8 mouse cellular contexts compared by ENCODE assay signal in genomic region chr5:140611021-140611583, GRCm38 (mm10). TPM values are rescaled to one million over a fixed set of nuclear protein-coding genes. Genes with fewer than 3 reads are reported as not detected.
DNase-seq lines count a peak whose midpoint lies in the region; ATAC-seq and TF ChIP-seq lines count a peak whose summit lies in the region.

No protein-coding gene starts in this region.

- no peaks in the 10 kb centered on the region for H3K9me3 ChIP-seq in forebrain, embryonic 16.5 days (ENCODE audit: control insufficient read depth, low read length)
- no peaks in the 10 kb centered on the region for H3K9me3 ChIP-seq in hindbrain, embryonic 11.5 days (ENCODE audit: control insufficient read depth, low read length)
- H3K9me3 ChIP-seq in limb, embryonic 11.5 days (ENCODE audit: control insufficient read depth, low read length), result no peaks in the 10 kb centered on the region
- H3K9me3 ChIP-seq in midbrain, embryonic 11.5 days (ENCODE audit: control insufficient read depth, low read length), result no peaks in the 10 kb centered on the region

- peak overlapping the region; percentile 64 for H3K9ac ChIP-seq in forebrain, embryonic 16.5 days (replicated peaks; ENCODE audit: low read depth, low read length)
- peak overlapping the region; percentile 80 for H3K9ac ChIP-seq in hindbrain, embryonic 11.5 days (ENCODE audit: low read depth, low read length)
- H3K9ac ChIP-seq in limb, embryonic 11.5 days (ENCODE audit: low read length), result peak overlapping the region; percentile 49
- H3K9ac ChIP-seq in midbrain, embryonic 11.5 days (ENCODE audit: low read length), result peak overlapping the region; percentile 94

- no peak for TF ChIP-seq POLR2A in small intestine, adult 2 months (IDR thresholded peaks at IDR 0.05; ENCODE audit: low read depth, low read length)

- peak overlapping the region; percentile 56 for H3K4me3 ChIP-seq in brown adipose tissue, adult 24 weeks (ENCODE audit: insufficient read depth, low read depth, low read length)
- H3K4me3 ChIP-seq in forebrain, embryonic 16.5 days (replicated peaks; ENCODE audit: low read length), result peak overlapping the region; percentile 38
- H3K4me3 ChIP-seq in hindbrain, embryonic 11.5 days (ENCODE audit: low read depth, low read length), result peak overlapping the region; percentile 56
- H3K4me3 ChIP-seq in limb, embryonic 11.5 days (ENCODE audit: low read depth, low read length), result peak overlapping the region; percentile 20
- peak overlapping the region; percentile 75 for H3K4me3 ChIP-seq in midbrain, embryonic 11.5 days (ENCODE audit: low read depth, low read length)
- H3K4me3 ChIP-seq in small intestine, adult 2 months (ENCODE audit: low read depth, low read length), result peak overlapping the region; percentile 77

- ATAC-seq in CD4-positive, CD25-positive, alpha-beta regulatory T cell, adult 4 months, result no peak
- peak; percentile 36 for ATAC-seq in forebrain, embryonic 16.5 days
- ATAC-seq in hindbrain, embryonic 11.5 days (ENCODE audit: low FRiP score), result peak; percentile 61
- ATAC-seq in limb, embryonic 11.5 days (ENCODE audit: insufficient number of reproducible peaks, low FRiP score, low TSS enrichment, low read depth), result no peak
- peak; percentile 74 for ATAC-seq in midbrain, embryonic 11.5 days (ENCODE audit: low FRiP score)

- peak overlapping the region; percentile 94 for H3K4me2 ChIP-seq in forebrain, embryonic 16.5 days (ENCODE audit: low read length)
- peak overlapping the region; percentile 83 for H3K4me2 ChIP-seq in hindbrain, embryonic 11.5 days (replicated peaks; ENCODE audit: low read depth, low read length)
- H3K4me2 ChIP-seq in limb, embryonic 11.5 days (ENCODE audit: low read depth, severe bottlenecking), result peak overlapping the region; percentile 50
- H3K4me2 ChIP-seq in midbrain, embryonic 11.5 days, result peak overlapping the region; percentile 47

- peaks cover 15% of the 10 kb centered on the region; the same call in 1 of the 2 replicates for H3K4me1 ChIP-seq in brown adipose tissue, adult 24 weeks (ENCODE audit: control insufficient read depth, insufficient read depth, insufficient read length, low read length)
- peaks cover 50% of the 10 kb centered on the region for H3K4me1 ChIP-seq in forebrain, embryonic 16.5 days (replicated peaks; ENCODE audit: control insufficient read depth, insufficient read depth, low read length)
- H3K4me1 ChIP-seq in hindbrain, embryonic 11.5 days (replicated peaks; ENCODE audit: control insufficient read depth, insufficient read depth, low read length), result peaks cover 29% of the 10 kb centered on the region
- H3K4me1 ChIP-seq in limb, embryonic 11.5 days (ENCODE audit: control insufficient read depth, insufficient read depth, low read length), result peaks cover 38% of the 10 kb centered on the region
- H3K4me1 ChIP-seq in midbrain, embryonic 11.5 days (ENCODE audit: control insufficient read depth, insufficient read depth, low read length), result peaks cover 46% of the 10 kb centered on the region
- H3K4me1 ChIP-seq in small intestine, adult 2 months (ENCODE audit: control insufficient read depth, insufficient read depth, insufficient read length, low read length), result peaks cover 37% of the 10 kb centered on the region

- H3K27ac ChIP-seq in brown adipose tissue, adult 24 weeks (replicated peaks; ENCODE audit: low read depth, low read length), result peak overlapping the region; percentile 90
- H3K27ac ChIP-seq in forebrain, embryonic 16.5 days (ENCODE audit: low read length), result peak overlapping the region; percentile 91
- H3K27ac ChIP-seq in hindbrain, embryonic 11.5 days (ENCODE audit: low read depth, low read length), result peak overlapping the region; percentile 98
- H3K27ac ChIP-seq in limb, embryonic 11.5 days (replicated peaks; ENCODE audit: low read depth, low read length), result no peak overlapping the region; the same call in 1 of the 2 replicates
- peak overlapping the region; percentile 98 for H3K27ac ChIP-seq in midbrain, embryonic 11.5 days (ENCODE audit: low read depth, low read length)
- peak overlapping the region; percentile 78 for H3K27ac ChIP-seq in small intestine, adult 2 months (ENCODE audit: insufficient read depth, low read depth, low read length)

- no peak for TF ChIP-seq CTCF in small intestine, adult 2 months (IDR thresholded peaks at IDR 0.05; ENCODE audit: extremely low read depth, insufficient read length, insufficient replicate concordance, low read depth, low read length)

- DNase-seq in CD4-positive, CD25-positive, alpha-beta regulatory T cell, adult 2 months (ENCODE audit: low read depth, low spot score), result peak; percentile 45
- peak; percentile 89 for DNase-seq in hindbrain, embryonic 11.5 days (ENCODE audit: low spot score)
- peak; percentile 62 for DNase-seq in limb, embryonic 11.5 days (ENCODE audit: low spot score)
- peak; percentile 98 for DNase-seq in midbrain, embryonic 11.5 days (ENCODE audit: low spot score, missing footprints)

- H3K27me3 ChIP-seq in forebrain, embryonic 16.5 days (replicated peaks; ENCODE audit: control insufficient read depth, insufficient read depth, low read length), result peaks cover 2% of the 10 kb centered on the region; the same call in 1 of the 2 replicates
- peaks cover 3% of the 10 kb centered on the region; the same call in 1 of the 2 replicates for H3K27me3 ChIP-seq in hindbrain, embryonic 11.5 days (ENCODE audit: control insufficient read depth, insufficient read depth, low read length)
- peaks cover 47% of the 10 kb centered on the region for H3K27me3 ChIP-seq in limb, embryonic 11.5 days (ENCODE audit: control insufficient read depth, insufficient read depth, low read length)
- H3K27me3 ChIP-seq in midbrain, embryonic 11.5 days (ENCODE audit: control insufficient read depth, insufficient read depth, low read length), result peaks cover 3% of the 10 kb centered on the region; the same call in 1 of the 2 replicates
- H3K27me3 ChIP-seq in small intestine, adult 2 months (ENCODE audit: control insufficient read depth, insufficient read depth, low read length), result peaks cover 8% of the 10 kb centered on the region; the same call in 1 of the 2 replicates

- WGBS in forebrain, embryonic 16.5 days, result 1% methylated on average over 21 of the region's 21 CpGs
- WGBS in hindbrain, embryonic 11.5 days, result 9% methylated on average over 21 of the region's 21 CpGs
- 11% methylated on average over 21 of the region's 21 CpGs for WGBS in limb, embryonic 11.5 days
- 4% methylated on average over 21 of the region's 21 CpGs for WGBS in midbrain, embryonic 11.5 days
- 8% methylated on average over 21 of the region's 21 CpGs for WGBS in small intestine, adult 2 months

- H3K36me3 ChIP-seq in forebrain, embryonic 16.5 days (ENCODE audit: control insufficient read depth, insufficient read depth), result no peaks in the 10 kb centered on the region
- peaks cover 15% of the 10 kb centered on the region for H3K36me3 ChIP-seq in hindbrain, embryonic 11.5 days (ENCODE audit: control insufficient read depth, insufficient read depth, low read length)
- 0 out of 2 replicates have a peak, but pooled peaks cover 2% of the 10 kb centered on the region for H3K36me3 ChIP-seq in limb, embryonic 11.5 days (ENCODE audit: control insufficient read depth, insufficient read depth, low read length)
- H3K36me3 ChIP-seq in midbrain, embryonic 11.5 days (ENCODE audit: control insufficient read depth, insufficient read depth, low read length), result peaks cover 20% of the 10 kb centered on the region
- H3K36me3 ChIP-seq in small intestine, adult 2 months (ENCODE audit: control insufficient read depth, insufficient read depth, low read length), result peaks cover 7% of the 10 kb centered on the region; the same call in 1 of the 2 replicates

RNA-seq across cellular contexts. Expression of gene Lfng, which starts 4.0 kb away (rescaled TPM):
- 10 to 100 TPM; 24.2 to 26.2 TPM for polyA plus RNA-seq in CD4-positive, CD25-positive, alpha-beta regulatory T cell, adult 4 months (2017; shearing (Covaris generic))
- polyA plus RNA-seq in brown adipose tissue, adult 24 weeks (2012; ENCODE audit: insufficient read depth, insufficient read length, missing spikeins), result 4.6 and 29.0 TPM in 2 replicates
- polyA plus RNA-seq in forebrain, embryonic 16.5 days (2015; fragmentation: Nextera tagmentation; extraction: Ambion mirVana), result 23.3 and 25.6 TPM in 2 replicates
- polyA plus RNA-seq in hindbrain, embryonic 11.5 days (2014; fragmentation: Nextera tagmentation; extraction: Ambion mirVana), result 34.1 and 38.8 TPM in 2 replicates
- polyA plus RNA-seq in limb, embryonic 11.5 days (2014; fragmentation: Nextera tagmentation; extraction: Ambion mirVana), result 9.0 and 10.8 TPM in 2 replicates
- polyA plus RNA-seq in midbrain, embryonic 11.5 days (2014; fragmentation: Nextera tagmentation; extraction: Ambion mirVana), result 38.3 and 40.5 TPM in 2 replicates
- polyA plus RNA-seq in small intestine, adult 2 months (2012; rRNA removed), result 25.6 and 29.9 TPM in 2 replicates

RNA-seq across cellular contexts. Expression of gene Ttyh3, which starts 37.7 kb away (rescaled TPM):
- 1 to 10 TPM; 4.9 to 6.7 TPM for polyA plus RNA-seq in CD4-positive, CD25-positive, alpha-beta regulatory T cell, adult 4 months (2017; shearing (Covaris generic))
- polyA plus RNA-seq in brown adipose tissue, adult 24 weeks (2012; ENCODE audit: insufficient read depth, insufficient read length, missing spikeins), result 4.8 and 5.2 TPM in 2 replicates
- polyA plus RNA-seq in forebrain, embryonic 16.5 days (2015; fragmentation: Nextera tagmentation; extraction: Ambion mirVana), result 68.7 and 68.9 TPM in 2 replicates
- polyA plus RNA-seq in hindbrain, embryonic 11.5 days (2014; fragmentation: Nextera tagmentation; extraction: Ambion mirVana), result 52.9 and 53.1 TPM in 2 replicates
- polyA plus RNA-seq in limb, embryonic 11.5 days (2014; fragmentation: Nextera tagmentation; extraction: Ambion mirVana), result 51.4 and 58.3 TPM in 2 replicates
- polyA plus RNA-seq in midbrain, embryonic 11.5 days (2014; fragmentation: Nextera tagmentation; extraction: Ambion mirVana), result 42.9 and 46.4 TPM in 2 replicates
- polyA plus RNA-seq in small intestine, adult 2 months (2012; rRNA removed), result 35.3 and 72.5 TPM in 2 replicates

RNA-seq across cellular contexts. Expression of gene Grifin, which starts 46.2 kb away (rescaled TPM):
- 1 to 10 TPM; 1.5 to 3.8 TPM for polyA plus RNA-seq in CD4-positive, CD25-positive, alpha-beta regulatory T cell, adult 4 months (2017; shearing (Covaris generic))
- not detected in 2 replicates for polyA plus RNA-seq in brown adipose tissue, adult 24 weeks (2012; ENCODE audit: insufficient read depth, insufficient read length, missing spikeins)
- not detected in 2 replicates for polyA plus RNA-seq in forebrain, embryonic 16.5 days (2015; fragmentation: Nextera tagmentation; extraction: Ambion mirVana)
- polyA plus RNA-seq in hindbrain, embryonic 11.5 days (2014; fragmentation: Nextera tagmentation; extraction: Ambion mirVana), result not detected in 2 replicates
- polyA plus RNA-seq in limb, embryonic 11.5 days (2014; fragmentation: Nextera tagmentation; extraction: Ambion mirVana), result not detected in 2 replicates
- polyA plus RNA-seq in midbrain, embryonic 11.5 days (2014; fragmentation: Nextera tagmentation; extraction: Ambion mirVana), result 0.39 TPM in 1 of 2 replicates, not detected in the other
- not detected in 2 replicates for polyA plus RNA-seq in small intestine, adult 2 months (2012; rRNA removed)

Comparison
In these comparisons a context has a peak if more than half of its experiments do, and no peak if none do; other contexts are left out.
1. DNase-seq: peak in every context shown above with its lines; median percentile 98 in midbrain, embryonic 11.5 days; 89 in hindbrain, embryonic 11.5 days; 62 in limb, embryonic 11.5 days; 45 in CD4-positive, CD25-positive, alpha-beta regulatory T cell, adult 2 months.
2. ATAC-seq: peak in forebrain, embryonic 16.5 days (single experiment), hindbrain, embryonic 11.5 days (single experiment) and midbrain, embryonic 11.5 days (single experiment); none in CD4-positive, CD25-positive, alpha-beta regulatory T cell, adult 4 months (single experiment) and limb, embryonic 11.5 days (single experiment).
3. H3K4me3 ChIP-seq: peak in every context shown above with its lines; median percentile 77 in small intestine, adult 2 months; 75 in midbrain, embryonic 11.5 days; 56 in brown adipose tissue, adult 24 weeks; 56 in hindbrain, embryonic 11.5 days; 38 in forebrain, embryonic 16.5 days; 20 in limb, embryonic 11.5 days.
4. Peak in every context shown above with its lines, with median percentiles within 50 percentile points of each other: H3K4me2 ChIP-seq and H3K9ac ChIP-seq.